Mouse (Mus musculus): ENCODE data around the gene Hcn3.

The Hcn3 gene

GRCm38 (mm10) chr3:89159616-89160344 is at the start of gene Hcn3:
Gene Hcn3 (minus strand): TSS chr3:89160196.
- in situ Hi-C loops (cut with MboI, MseI), result loop anchor here (5.0 kb wide), 1 partner anchor 42 kb away; no protein-coding TSS in a partner anchor

GRCm38 (mm10) chr3:89209731-89210130 is 49.7 kb upstream of the Hcn3 start:
- in situ Hi-C loops (cut with MboI, MseI), result no loop called here

- in situ Hi-C loops (cut with MboI, MseI), result no loop called here
Observed at GRCm38 (mm10) chr3:89208736-89209135, 48.7 kb upstream of the Hcn3 start.

- in situ Hi-C loops (cut with MboI, MseI), result no loop called here
Observed at GRCm38 (mm10) chr3:89208075-89208657, 48.2 kb upstream of the Hcn3 start.

GRCm38 (mm10) chr3:89206695-89207094 is 46.7 kb upstream of the Hcn3 start:
- in situ Hi-C loops (cut with MboI, MseI), result no loop called here

- in situ Hi-C loops (cut with MboI, MseI), result no loop called here
Observed at GRCm38 (mm10) chr3:89206079-89206478, 46.1 kb upstream of the Hcn3 start.

- in situ Hi-C loops (cut with MboI, MseI), result no loop called here
Observed at GRCm38 (mm10) chr3:89203142-89203514, 43.1 kb upstream of the Hcn3 start.

GRCm38 (mm10) chr3:89202253-89203141 is 42.5 kb upstream of the Hcn3 start, which contains the start of gene Gba:
Gene Gba (plus strand): TSS chr3:89202928.
- in situ Hi-C loops (cut with MboI, MseI), result no loop called here

- in situ Hi-C loops (cut with MboI, MseI), result no loop called here
Observed at GRCm38 (mm10) chr3:89199839-89200238, 39.8 kb upstream of the Hcn3 start.

GRCm38 (mm10) chr3:89195979-89196877 is 36.2 kb upstream of the Hcn3 start:
- in situ Hi-C loops (cut with MboI, MseI), result no loop called here

- in situ Hi-C loops (cut with MboI, MseI), result no loop called here
Observed at GRCm38 (mm10) chr3:89193853-89194252, 33.9 kb upstream of the Hcn3 start.

GRCm38 (mm10) chr3:89193351-89193750 is 33.4 kb upstream of the Hcn3 start:
- in situ Hi-C loops (cut with MboI, MseI), result no loop called here

- in situ Hi-C loops (cut with MboI, MseI), result no loop called here
Observed at GRCm38 (mm10) chr3:89190436-89190835, 30.4 kb upstream of the Hcn3 start.

GRCm38 (mm10) chr3:89188478-89188875 is 28.5 kb upstream of the Hcn3 start:
- in situ Hi-C loops (cut with MboI, MseI), result no loop called here

GRCm38 (mm10) chr3:89187690-89188477 is 27.9 kb upstream of the Hcn3 start:
- in situ Hi-C loops (cut with MboI, MseI), result no loop called here

GRCm38 (mm10) chr3:89187197-89187596 is 27.2 kb upstream of the Hcn3 start:
- in situ Hi-C loops (cut with MboI, MseI), result no loop called here

- in situ Hi-C loops (cut with MboI, MseI), result no loop called here
Observed at GRCm38 (mm10) chr3:89183959-89184315, 23.9 kb upstream of the Hcn3 start.

- in situ Hi-C loops (cut with MboI, MseI), result no loop called here
Observed at GRCm38 (mm10) chr3:89183058-89183958, 23.3 kb upstream of the Hcn3 start, which contains the start of gene Fam189b. Gene Fam189b (plus strand): TSS chr3:89183143.

- in situ Hi-C loops (cut with MboI, MseI), result no loop called here
Observed at GRCm38 (mm10) chr3:89182531-89183057, 22.6 kb upstream of the Hcn3 start.
